Mouse (Mus musculus) heart, embryonic 15.5 days (tissue): ENCODE measurements around the gene Cpa4. TPM values are rescaled to one million over a fixed set of nuclear protein-coding genes. Genes with fewer than 3 reads are reported as not detected.
A peak's percentile ranks its signal among the peaks of the same experiment; 100 is the strongest.

ENCODE experiments used
- ATAC-seq: fragments of 200-750 bp; cut with Nextera tagmentation; replicated peaks from 2 replicates; pipeline ENCODE4 v1.8.0; 2017; ENCODE audit warnings: low read depth, moderate TSS enrichment; ENCODE audit not compliant: insufficient number of reproducible peaks, insufficient read depth, low FRiP score
- H3K27ac ChIP-seq: fragments of 300-500 bp; sonication (generic); 2 replicates; pipeline ENCODE4 v1.5.1; 2015; ENCODE audit warnings: mild to moderate bottlenecking, inconsistent platforms
- H3K27me3 ChIP-seq: fragments of 300-500 bp; sonication (generic); 2 replicates; pipeline ENCODE4 v1.6.1; 2015; ENCODE audit warnings: inconsistent platforms
- H3K36me3 ChIP-seq: fragments of 300-500 bp; sonication (generic); 2 replicates; pipeline ENCODE4 v1.6.1; 2015; ENCODE audit warnings: mild to moderate bottlenecking, inconsistent platforms
- H3K4me1 ChIP-seq: fragments of 300-500 bp; sonication (generic); replicated peaks from 2 replicates; pipeline ENCODE4 v1.6.1; 2015; ENCODE audit warnings: inconsistent platforms
- H3K4me2 ChIP-seq: fragments of 300-500 bp; sonication (generic); 2 replicates; pipeline ENCODE4 v1.6.1; 2015; ENCODE audit warnings: inconsistent platforms, mild to moderate bottlenecking, moderate library complexity
- H3K4me3 ChIP-seq: fragments of 300-500 bp; sonication (generic); 2 replicates; pipeline ENCODE4 v1.5.1; 2015; ENCODE audit warnings: mild to moderate bottlenecking, inconsistent platforms
- H3K9ac ChIP-seq: fragments of 300-500 bp; sonication (generic); 2 replicates; pipeline ENCODE4 v1.6.1; 2015; ENCODE audit warnings: mild to moderate bottlenecking, inconsistent platforms
- H3K9me3 ChIP-seq: fragments of 300-500 bp; sonication (generic); replicated peaks from 2 replicates; pipeline ENCODE4 v1.6.1; 2016; ENCODE audit warnings: inconsistent platforms
- WGBS: fragments of 180-500 bp; shearing (Covaris S2); methylation state at CpG from one replicate; pipeline ENCODE4 v1.1.7; 2015; ENCODE audit warnings: mixed read lengths; 5-methylcytosine and 5-hydroxymethylcytosine counted together
- polyA plus RNA-seq: library from polyadenylated mRNA; unstranded; fragments of >200 nt; fragmentation: Nextera tagmentation; extraction: Ambion mirVana; gene quantifications from 2 replicates; pipeline ENCODE4 v1.2.1, GENCODE M21; 2015

The Cpa4 gene
- 1.6 and 2.4 TPM in 2 replicates for polyA plus RNA-seq

GRCm38 (mm10) chr6:30568069-30568468 is at the start of gene Cpa4:
Cpa4 (plus strand) TSS chr6:30568369.
- H3K9me3 ChIP-seq, result no peaks in the 10 kb centered on the region
- H3K27ac ChIP-seq, result no peak within 1 kb of the TSS
- no peak within 1 kb of the TSS for H3K9ac ChIP-seq
- H3K4me1 ChIP-seq, result peaks cover 30% of the 10 kb centered on the region
- no peaks in the 10 kb centered on the region for H3K27me3 ChIP-seq
- 64% methylated on average over 5 of the region's 5 CpGs for WGBS
- no peak within 1 kb of the TSS for H3K4me3 ChIP-seq
- no peaks in the 10 kb centered on the region for H3K36me3 ChIP-seq
- H3K4me2 ChIP-seq, result no peak within 1 kb of the TSS
- no peak for ATAC-seq

- no peaks in the 10 kb centered on the region for H3K27me3 ChIP-seq
- WGBS, result 62% methylated on average over 11 of the region's 11 CpGs
- H3K4me1 ChIP-seq, result peaks cover 7% of the 10 kb centered on the region
- H3K36me3 ChIP-seq, result no peaks in the 10 kb centered on the region
- no peak for ATAC-seq
- H3K4me2 ChIP-seq, result no peak overlapping the region
- no peak overlapping the region for H3K4me3 ChIP-seq
- no peak overlapping the region for H3K27ac ChIP-seq
- H3K9ac ChIP-seq, result no peak overlapping the region
- no peaks in the 10 kb centered on the region for H3K9me3 ChIP-seq
Measured at GRCm38 (mm10) chr6:30520400-30520799, 47.8 kb upstream of the Cpa4 start.

- no peak overlapping the region for H3K9ac ChIP-seq
Measured at GRCm38 (mm10) chr6:30525456-30526332, 42.5 kb upstream of the Cpa4 start.

GRCm38 (mm10) chr6:30526586-30527515 is 41.3 kb upstream of the Cpa4 start:
- H3K27me3 ChIP-seq, result no peaks in the 10 kb centered on the region
- ATAC-seq, result 0 out of 2 replicates have a peak, but pooled peaks have one; percentile 16
- H3K4me1 ChIP-seq, result peaks cover 49% of the 10 kb centered on the region
- 24% methylated on average over 19 of the region's 19 CpGs for WGBS
- H3K9ac ChIP-seq, result no peak overlapping the region
- H3K36me3 ChIP-seq, result no peaks in the 10 kb centered on the region
- H3K27ac ChIP-seq, result peak overlapping the region; percentile 85
- peak overlapping the region; percentile 33; the same call in 1 of the 2 replicates for H3K4me2 ChIP-seq
- H3K4me3 ChIP-seq, result no peak overlapping the region
- H3K9me3 ChIP-seq, result no peaks in the 10 kb centered on the region

More at GRCm38 (mm10) chr6:30525456-30526332, 42.5 kb upstream of the Cpa4 start:
- H3K27ac ChIP-seq, result peak overlapping the region; percentile 85
- H3K9me3 ChIP-seq, result no peaks in the 10 kb centered on the region
- ATAC-seq, result no peak
- H3K27me3 ChIP-seq, result no peaks in the 10 kb centered on the region
- peaks cover 49% of the 10 kb centered on the region for H3K4me1 ChIP-seq
- WGBS, result 48% methylated on average over 7 of the region's 7 CpGs
- no peak overlapping the region for H3K4me2 ChIP-seq
- no peak overlapping the region for H3K4me3 ChIP-seq
- H3K36me3 ChIP-seq, result no peaks in the 10 kb centered on the region

GRCm38 (mm10) chr6:30528800-30529199 is 39.4 kb upstream of the Cpa4 start:
- H3K4me2 ChIP-seq, result no peak overlapping the region
- H3K27ac ChIP-seq, result peak overlapping the region; percentile 85
- no peak overlapping the region for H3K9ac ChIP-seq
- H3K9me3 ChIP-seq, result no peaks in the 10 kb centered on the region
- peaks cover 49% of the 10 kb centered on the region for H3K4me1 ChIP-seq
- H3K27me3 ChIP-seq, result no peaks in the 10 kb centered on the region
- WGBS, result 13% methylated on average over 6 of the region's 6 CpGs
- H3K4me3 ChIP-seq, result no peak overlapping the region
- no peaks in the 10 kb centered on the region for H3K36me3 ChIP-seq
- peak; percentile 63; the same call in 1 of the 2 replicates for ATAC-seq

- Histone ChIP-seq H3K4me1 (no peaks in the 10 kb centered on the region), H3K27me3 (no peaks in the 10 kb centered on the region), H3K27ac (0 out of 2 replicates have a peak overlapping the region, but pooled peaks have one; percentile 27), H3K9ac (no peak overlapping the region), H3K4me3 (no peak overlapping the region), H3K4me2 (no peak overlapping the region), H3K9me3 (no peaks in the 10 kb centered on the region), H3K36me3 (no peaks in the 10 kb centered on the region)
- ATAC-seq, result no peak
- WGBS, result 46% methylated on average over 3 of the region's 3 CpGs
Measured at GRCm38 (mm10) chr6:30535340-30535739, 32.8 kb upstream of the Cpa4 start.

- no peak overlapping the region for H3K4me2 ChIP-seq
- no peak overlapping the region for H3K27ac ChIP-seq
Measured at GRCm38 (mm10) chr6:30538240-30538639, 29.9 kb upstream of the Cpa4 start.

GRCm38 (mm10) chr6:30538800-30539199 is 29.4 kb upstream of the Cpa4 start:
- Histone ChIP-seq H3K4me2 (no peak overlapping the region), H3K27ac (no peak overlapping the region), H3K4me1 (peaks cover 15% of the 10 kb centered on the region), H3K4me3 (no peak overlapping the region), H3K9me3 (no peaks in the 10 kb centered on the region), H3K27me3 (no peaks in the 10 kb centered on the region), H3K36me3 (no peaks in the 10 kb centered on the region), H3K9ac (no peak overlapping the region)
- WGBS, result 67% methylated on average over 5 of the region's 5 CpGs
- no peak for ATAC-seq

More at GRCm38 (mm10) chr6:30538240-30538639, 29.9 kb upstream of the Cpa4 start:
- H3K27me3 ChIP-seq, result no peaks in the 10 kb centered on the region
- WGBS, result 64% methylated on average over 10 of the region's 10 CpGs
- no peaks in the 10 kb centered on the region for H3K9me3 ChIP-seq
- no peak overlapping the region for H3K9ac ChIP-seq
- ATAC-seq, result no peak
- H3K36me3 ChIP-seq, result no peaks in the 10 kb centered on the region
- peaks cover 11% of the 10 kb centered on the region for H3K4me1 ChIP-seq
- no peak overlapping the region for H3K4me3 ChIP-seq

- WGBS, result 71% methylated on average over 11 of the region's 11 CpGs
- Histone ChIP-seq H3K4me2 (no peak within 1 kb of the TSS), H3K9ac (no peak within 1 kb of the TSS), H3K4me1 (peaks cover 25% of the 10 kb centered on the region), H3K27me3 (no peaks in the 10 kb centered on the region), H3K9me3 (no peaks in the 10 kb centered on the region), H3K4me3 (no peak within 1 kb of the TSS), H3K36me3 (no peaks in the 10 kb centered on the region), H3K27ac (peak within 1 kb of the TSS; percentile 56; the same call in 1 of the 2 replicates)
- ATAC-seq, result no peak
Measured at GRCm38 (mm10) chr6:30541009-30541799, 27.0 kb upstream of the Cpa4 start, which contains the start of gene Cpa2. Cpa2 (plus strand) TSS chr6:30541582.

GRCm38 (mm10) chr6:30542277-30542676 is 25.9 kb upstream of the Cpa4 start:
- H3K36me3 ChIP-seq, result no peaks in the 10 kb centered on the region
- no peak overlapping the region for H3K9ac ChIP-seq
- peak overlapping the region; percentile 56; the same call in 1 of the 2 replicates for H3K27ac ChIP-seq
- WGBS, result 21% methylated on average over 6 of the region's 6 CpGs
- ATAC-seq, result no peak
- no peak overlapping the region for H3K4me2 ChIP-seq
- H3K27me3 ChIP-seq, result no peaks in the 10 kb centered on the region
- H3K4me3 ChIP-seq, result no peak overlapping the region
- peaks cover 34% of the 10 kb centered on the region for H3K4me1 ChIP-seq
- H3K9me3 ChIP-seq, result no peaks in the 10 kb centered on the region
